Mouse (Mus musculus) right cerebral cortex, postnatal 25 days (tissue): ENCODE data around the gene Dcdc2b.

Experiments used
- DNase-seq: peaks from one replicate; pipeline ENCODE4 v3.0.0; 2022

Dcdc2b gene

DNA sequence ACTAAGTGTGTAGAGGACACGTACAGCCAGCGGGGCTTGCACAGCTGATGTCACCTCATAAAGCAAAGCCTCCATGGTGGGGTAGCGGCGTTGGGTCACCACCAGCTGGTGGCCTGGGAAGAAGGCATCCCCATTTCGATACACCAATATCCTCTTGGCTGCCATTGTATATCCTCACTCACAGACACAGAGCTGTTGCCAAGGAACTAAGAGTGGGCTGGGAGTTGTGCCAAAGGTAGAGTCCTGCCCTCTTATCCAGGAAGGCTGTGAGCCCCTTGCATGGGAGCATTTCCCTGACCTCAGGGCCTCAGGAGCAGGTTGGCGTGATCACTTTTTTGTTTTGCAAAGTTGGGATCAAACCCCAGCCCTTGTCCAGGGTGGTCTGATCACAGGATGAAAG lies at the start of gene Dcdc2b:
Dcdc2b (minus strand) TSS at position 165 of the 400 bp plus-strand sequence.
- no peak for DNase-seq

GRCm38 (mm10) chr4:129662255-129662813 lies 48.3 kb upstream of the Dcdc2b start:
- DNase-seq = no peak

GRCm38 (mm10) chr4:129661584-129661983 lies 47.5 kb upstream of the Dcdc2b start:
- peak; percentile 24 for DNase-seq

DNA sequence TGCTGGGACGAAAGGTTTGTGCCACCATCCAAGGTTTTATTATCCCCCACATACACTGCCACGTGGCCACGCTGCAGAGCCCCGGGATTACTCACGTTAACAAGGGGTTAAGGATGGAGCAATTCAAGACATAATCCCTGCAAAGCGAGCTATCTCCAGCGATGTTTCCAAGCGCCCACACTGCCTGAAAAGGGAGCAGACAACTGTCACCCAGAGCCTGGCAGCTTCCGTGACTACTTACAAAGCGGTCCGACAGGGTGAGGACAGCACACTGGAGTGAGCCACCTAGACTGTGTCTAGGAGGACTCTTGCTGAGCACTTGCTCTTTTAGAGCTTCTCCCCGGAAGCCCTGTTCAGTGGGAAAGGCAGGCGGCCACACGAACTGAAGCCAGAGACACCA lies 40.7 kb upstream of the Dcdc2b start:
- no peak for DNase-seq

DNA sequence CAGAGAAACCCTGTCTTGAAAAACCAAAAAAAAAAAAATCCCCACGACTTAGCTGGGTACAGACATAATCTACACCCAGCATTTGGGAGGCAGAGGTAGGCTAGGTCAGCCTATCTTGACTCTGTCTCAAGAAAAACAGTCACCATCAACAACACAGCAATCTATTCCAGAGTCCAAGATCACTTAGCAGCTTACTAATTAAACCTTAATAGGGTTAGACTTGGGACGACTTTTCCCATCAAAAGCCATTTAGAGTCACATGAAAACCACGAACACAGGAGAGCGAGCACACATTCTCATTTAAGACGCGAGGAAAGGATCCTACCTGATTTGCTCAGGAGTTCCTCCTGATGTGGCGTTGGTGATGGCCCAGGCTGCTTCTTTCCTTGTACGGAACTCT lies 36.3 kb upstream of the Dcdc2b start:
- no peak for DNase-seq

DNA sequence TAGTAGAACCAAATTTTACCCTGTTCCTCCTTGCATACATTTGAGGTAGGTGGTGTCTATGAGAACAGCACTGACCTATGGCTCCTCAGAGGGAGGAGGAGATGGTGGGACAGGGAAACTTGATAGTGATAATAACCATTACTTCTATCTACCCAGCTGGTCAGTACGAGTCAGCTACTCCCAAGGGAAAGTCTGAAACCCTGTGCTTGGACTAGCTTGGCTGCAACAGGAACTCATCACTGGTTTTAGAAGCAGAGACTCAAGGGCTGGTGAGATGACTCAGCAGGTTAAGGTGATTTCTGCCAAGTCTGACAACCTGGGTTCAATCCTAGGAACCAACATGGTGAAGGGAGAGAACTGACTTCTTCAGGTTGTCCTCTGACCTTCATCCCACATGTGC lies 34.6 kb upstream of the Dcdc2b start:
- no peak for DNase-seq

GRCm38 (mm10) chr4:129645204-129645603 lies 31.1 kb upstream of the Dcdc2b start:
- DNase-seq = no peak

DNA sequence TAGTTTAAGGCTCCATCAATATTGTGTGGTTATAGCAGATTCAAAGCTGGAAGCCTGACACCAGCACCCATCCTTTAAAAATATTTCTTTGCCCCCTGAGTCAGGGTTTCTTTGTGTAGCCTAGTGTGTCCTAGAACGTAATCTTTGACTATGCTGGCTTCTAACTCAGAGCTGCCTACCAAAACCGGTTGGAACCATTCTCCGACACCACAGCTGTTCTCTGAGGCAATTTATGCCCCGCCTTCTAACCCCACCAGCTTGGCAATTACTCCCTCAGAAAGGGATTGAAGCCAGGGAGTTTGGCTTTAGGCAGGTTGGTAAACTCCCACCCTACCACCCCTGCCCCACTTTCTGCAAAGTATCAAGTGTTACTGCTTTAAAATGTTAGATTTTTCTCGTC lies 27.7 kb upstream of the Dcdc2b start:
- DNase-seq = no peak

DNA sequence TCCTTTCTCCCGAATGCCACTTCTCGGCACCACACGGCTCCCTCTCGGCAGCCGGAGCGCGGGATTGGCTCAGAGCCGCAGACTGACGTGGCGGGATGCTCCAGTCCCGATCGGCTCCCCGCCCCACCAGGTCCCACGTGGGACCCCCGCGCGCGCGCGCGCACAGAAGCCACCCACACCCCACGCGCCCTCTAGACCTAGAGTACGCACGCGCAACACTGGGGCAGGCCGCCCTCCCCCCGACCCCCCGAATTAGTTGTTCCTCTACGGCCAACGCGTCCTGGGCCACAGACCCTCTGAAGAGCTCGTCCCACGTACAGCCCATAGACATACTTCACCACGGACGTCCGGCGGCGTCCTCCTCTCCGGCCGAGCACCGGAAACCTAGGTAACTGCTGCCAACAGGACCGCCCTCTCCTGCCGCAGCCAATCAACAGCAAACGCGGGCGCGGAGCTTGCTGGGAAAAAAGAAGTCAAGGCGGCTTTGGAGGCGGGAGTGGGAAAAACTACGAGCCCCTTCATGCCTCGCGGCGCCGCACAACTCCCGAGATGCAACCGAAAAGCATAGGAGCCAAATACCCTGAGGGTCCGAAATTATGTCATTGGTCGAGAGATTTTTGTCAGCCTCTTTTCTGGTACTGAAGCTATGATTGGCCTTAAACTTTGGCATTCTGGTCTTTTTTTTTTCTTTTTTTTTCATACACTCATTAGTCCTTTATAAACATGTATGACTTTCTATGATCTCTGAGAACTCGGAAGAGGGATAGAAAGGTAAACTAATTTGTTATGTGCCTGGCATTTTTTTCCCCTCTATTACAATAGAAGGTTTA lies 26.8 kb upstream of the Dcdc2b start, which contains the start of gene Txlna:
Txlna (minus strand) TSS at position 428 of the 830 bp plus-strand sequence.
- peak; percentile 96 for DNase-seq

DNA sequence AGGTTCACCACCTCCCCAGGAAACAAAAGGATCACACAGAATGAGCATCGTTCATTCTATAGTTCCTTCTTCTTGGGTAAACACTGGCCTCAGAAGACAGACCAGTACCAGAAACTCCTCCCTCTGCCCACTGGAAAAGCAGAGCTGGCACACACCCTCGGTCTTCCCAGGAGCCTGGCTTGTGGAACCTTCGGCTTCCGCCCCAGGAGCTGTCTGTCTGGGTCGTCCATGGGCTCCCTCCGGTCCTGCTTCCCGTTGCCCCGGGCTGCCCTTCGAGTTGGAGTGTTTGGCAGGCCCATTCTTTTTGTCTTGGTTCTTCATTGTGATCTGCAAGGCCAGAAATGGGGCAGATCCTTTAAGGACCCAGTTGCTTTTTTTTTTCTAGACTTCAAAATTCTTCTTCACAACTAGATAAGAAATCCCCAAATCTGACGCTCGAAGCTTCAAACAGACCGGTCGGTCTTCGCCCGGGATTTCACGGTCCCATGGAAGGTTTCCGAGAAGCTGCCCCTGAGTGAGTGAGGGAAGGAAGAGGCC lies 26.1 kb upstream of the Dcdc2b start:
- DNase-seq = no peak

DNA sequence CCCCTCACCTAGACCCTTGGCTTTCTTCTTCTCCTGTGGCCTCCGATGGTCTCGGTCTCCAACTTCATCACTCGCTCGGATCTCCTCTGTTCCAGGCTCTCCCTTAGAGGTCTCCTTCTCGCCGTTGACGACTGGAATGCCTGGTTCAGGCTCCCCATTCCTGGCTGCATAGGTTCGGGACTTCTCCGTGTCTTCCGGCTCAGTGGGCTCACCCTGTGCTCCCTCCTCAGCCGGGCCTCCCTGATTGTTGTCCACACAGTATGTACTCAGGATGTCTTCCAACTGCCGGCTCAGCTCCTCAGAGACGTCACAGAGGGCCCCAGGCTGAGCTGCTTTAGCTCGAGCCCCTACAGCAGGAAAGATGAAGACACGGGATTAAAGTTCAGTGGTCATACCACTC lies 25.2 kb upstream of the Dcdc2b start:
- no peak for DNase-seq

DNA sequence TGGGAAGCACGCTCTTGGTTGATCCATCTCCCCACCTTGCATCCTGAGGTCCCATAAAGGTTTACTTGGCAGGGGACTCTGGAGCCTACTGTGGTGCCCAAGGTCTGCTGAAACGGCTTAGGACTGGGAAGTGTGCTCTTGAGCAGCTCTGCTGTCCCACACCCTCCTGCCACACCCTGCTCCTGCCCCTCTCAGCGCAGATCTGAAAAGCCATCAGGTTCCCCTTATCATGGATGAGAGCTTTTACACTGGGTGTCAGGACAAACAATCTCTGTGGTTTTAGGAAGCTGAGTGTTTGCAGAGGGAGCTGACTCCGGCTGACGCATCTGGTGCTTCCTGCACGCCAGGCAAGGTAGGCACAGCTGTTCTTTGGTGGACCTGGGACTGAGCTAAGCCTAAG lies 19.8 kb upstream of the Dcdc2b start:
- no peak for DNase-seq

DNA sequence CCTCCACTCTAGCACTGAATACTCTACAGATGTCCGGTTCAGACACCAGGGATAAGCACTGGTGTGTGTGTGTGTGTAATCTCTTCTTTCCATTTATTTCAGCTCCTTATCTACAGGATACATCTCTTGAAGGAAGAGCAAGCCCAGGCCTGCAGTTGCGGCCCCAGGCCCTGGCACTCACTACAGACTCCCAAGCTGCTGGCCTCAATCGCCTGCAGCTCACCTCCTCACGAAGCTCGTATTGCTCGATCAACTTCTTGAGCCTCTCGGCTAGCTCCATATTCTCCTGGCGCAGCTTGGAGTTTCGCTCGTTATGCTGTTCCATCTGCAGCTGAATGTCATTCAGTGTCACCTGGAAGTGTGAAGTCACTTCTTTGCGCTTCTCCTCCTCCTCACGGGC lies 17.8 kb upstream of the Dcdc2b start:
- DNase-seq = no peak

GRCm38 (mm10) chr4:129630944-129631343 lies 16.9 kb upstream of the Dcdc2b start:
- no peak for DNase-seq

DNA sequence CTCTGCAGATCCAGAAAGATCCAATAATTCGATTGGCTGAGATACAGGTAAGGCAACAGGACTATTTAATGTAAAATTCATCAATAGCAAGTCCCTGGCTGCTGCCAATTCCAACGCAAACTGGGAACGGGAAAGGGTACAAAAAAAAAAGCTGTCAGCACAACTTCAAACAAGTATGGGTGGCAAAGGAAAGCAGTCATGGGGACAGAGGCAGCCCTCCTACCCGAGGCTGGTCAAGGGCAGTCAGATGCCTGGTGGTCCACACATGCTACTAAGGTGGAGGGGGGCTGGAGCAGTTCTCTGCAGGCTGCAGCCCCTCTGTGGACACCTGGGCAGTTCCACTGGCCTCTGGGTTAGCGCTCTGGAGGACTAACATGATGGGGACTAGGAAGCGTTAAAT lies 12.0 kb upstream of the Dcdc2b start:
- DNase-seq = no peak

DNA sequence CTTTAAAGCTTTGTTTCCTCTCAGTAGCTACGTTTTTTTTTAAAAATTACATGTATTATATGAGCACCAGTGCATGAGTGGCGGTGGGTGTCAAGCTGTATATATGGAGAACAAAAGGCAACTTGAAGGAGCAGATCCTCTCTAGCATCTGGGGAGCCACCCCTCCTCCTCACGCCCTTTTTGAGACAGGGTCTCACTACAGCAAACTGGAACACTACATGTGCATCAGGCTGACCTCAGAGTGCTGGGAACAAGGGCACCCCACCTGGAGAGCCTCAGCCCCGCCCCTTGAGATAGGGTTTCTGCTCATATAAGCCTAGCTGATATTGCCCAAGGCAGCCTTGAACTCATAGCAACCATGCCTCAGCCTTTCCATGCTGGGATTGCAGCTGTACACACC lies 11.4 kb upstream of the Dcdc2b start:
- DNase-seq = no peak

DNA sequence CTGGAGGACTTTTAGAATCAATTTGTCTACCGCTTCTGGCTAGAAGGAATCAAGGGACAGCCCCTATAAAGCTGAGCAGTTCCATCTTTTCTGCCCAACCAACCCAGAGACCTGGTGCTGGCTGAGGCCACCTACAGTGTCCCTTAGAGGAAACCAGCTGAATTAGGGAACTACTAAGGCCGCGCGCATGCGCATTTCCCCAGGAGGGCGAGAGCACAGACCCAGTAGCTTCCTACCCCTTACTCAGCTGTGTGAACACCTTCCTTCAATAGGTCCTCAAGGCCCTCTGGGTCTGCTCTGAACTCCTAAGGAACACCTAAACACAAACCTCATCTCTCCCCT lies 10.9 kb upstream of the Dcdc2b start:
- no peak for DNase-seq

DNA sequence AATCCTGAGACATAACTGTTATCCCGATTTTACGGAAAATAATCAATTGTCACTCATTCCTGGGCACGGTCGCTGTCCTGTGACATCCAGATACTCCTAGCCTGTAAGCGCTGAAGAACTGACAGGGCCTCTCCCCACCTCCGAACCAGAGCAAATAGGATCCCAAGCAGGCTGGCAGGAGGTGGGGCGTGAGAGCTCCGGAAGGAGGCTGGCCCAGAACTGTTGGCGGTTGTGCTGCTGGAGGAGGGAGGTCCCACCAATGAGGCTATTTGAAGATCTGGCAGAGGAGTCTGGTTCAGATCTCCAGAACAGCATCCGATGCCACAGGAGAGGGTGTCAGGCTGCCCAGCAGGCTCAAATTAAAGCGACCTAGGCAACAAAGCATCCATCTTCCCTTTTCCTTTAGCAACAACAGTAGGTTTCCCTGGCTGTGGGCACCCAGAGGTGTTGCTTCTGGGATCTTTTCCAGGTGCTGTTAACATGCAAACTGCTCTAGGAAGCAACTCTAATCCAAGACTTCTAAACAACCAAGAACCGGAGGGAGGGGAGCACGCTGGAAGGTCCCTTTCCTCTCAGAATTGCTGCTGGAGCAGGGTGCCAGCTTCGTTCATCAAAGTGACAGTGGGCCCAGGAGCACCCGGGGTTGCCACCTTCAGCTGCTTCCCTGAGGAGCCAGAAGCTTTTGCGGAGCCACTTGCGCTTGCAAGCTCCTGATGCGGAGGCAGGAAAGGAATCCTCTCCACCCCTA lies 10.4 kb upstream of the Dcdc2b start:
- peak; percentile 88 for DNase-seq

GRCm38 (mm10) chr4:129623681-129624091 lies 9.6 kb upstream of the Dcdc2b start, which contains the start of gene Ccdc28b:
Ccdc28b (minus strand) TSS chr4:129623947.
- DNase-seq = peak; percentile 59

- no peak for DNase-seq
Measured at GRCm38 (mm10) chr4:129622803-129623535, 8.9 kb upstream of the Dcdc2b start.

GRCm38 (mm10) chr4:129622120-129622802 lies 8.2 kb upstream of the Dcdc2b start:
- DNase-seq = no peak

DNA sequence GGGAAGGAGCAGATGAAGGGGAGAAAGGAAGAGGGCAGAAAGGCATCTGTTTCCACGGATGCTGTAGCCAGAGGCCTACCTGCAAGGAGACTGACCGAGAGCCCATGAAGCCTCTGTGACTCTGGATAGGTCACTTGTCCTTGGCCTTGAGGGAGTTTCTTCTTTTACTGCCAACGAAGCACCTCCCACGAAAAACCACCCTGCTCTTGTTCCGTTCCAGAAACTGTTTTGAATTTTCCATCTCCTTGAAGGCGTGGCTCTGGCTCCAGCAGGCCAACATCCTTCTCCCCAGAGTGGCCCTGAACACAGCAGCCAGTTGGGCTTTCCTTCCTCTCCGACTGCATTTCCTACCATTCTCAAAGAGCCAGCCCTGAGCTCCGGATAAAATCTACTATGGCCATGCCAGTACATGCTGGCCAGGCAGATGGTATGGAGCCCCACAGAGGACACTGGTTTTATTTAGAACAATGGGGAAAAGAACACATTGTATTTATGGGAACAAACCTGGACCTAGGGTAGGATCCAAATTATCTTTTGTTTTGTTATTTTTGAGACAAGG lies 7.3 kb upstream of the Dcdc2b start:
- DNase-seq = no peak
